Mouse (Mus musculus) lung, postnatal 4 days (tissue): ENCODE measurements around the gene Zyx.
A peak's percentile ranks its signal among the peaks of the same experiment; 100 is the strongest.

Experiments used
- DNase-seq, 2 experiments: peaks; one replicate each; pipeline ENCODE4 v3.0.0; 2021

Gene Zyx

GRCm38 (mm10) chr6:42350968-42351775 lies 1.7 kb downstream of the Zyx start:
- peak in 1 of 2 experiments; percentile 27 for DNase-seq

GRCm38 (mm10) chr6:42351776-42352485 lies 2.5 kb downstream of the Zyx start:
- DNase-seq = peak; percentile 44 to 51

- DNase-seq = no peak
These were observed 3.0 kb downstream of the Zyx start for GRCm38 (mm10) chr6:42352486-42352846.

GRCm38 (mm10) chr6:42353180-42353579 lies 3.8 kb downstream of the Zyx start:
- peak; percentile 54 to 59 for DNase-seq

GRCm38 (mm10) chr6:42354076-42355019 lies 4.9 kb downstream of the Zyx start:
- peak; percentile 61 to 62 for DNase-seq

GRCm38 (mm10) chr6:42355366-42355765 lies 5.9 kb downstream of the Zyx start:
- no peak for DNase-seq

- DNase-seq = no peak
These were observed 6.6 kb downstream of the Zyx start for GRCm38 (mm10) chr6:42355794-42356600.

GRCm38 (mm10) chr6:42356913-42357312 lies 7.5 kb downstream of the Zyx start:
- no peak for DNase-seq

GRCm38 (mm10) chr6:42357901-42358300 lies 8.5 kb downstream of the Zyx start:
- DNase-seq = no peak

GRCm38 (mm10) chr6:42358901-42359300 lies 9.5 kb downstream of the Zyx start:
- peak in 1 of 2 experiments; percentile 42 for DNase-seq

- no peak for DNase-seq
These were observed 10.1 kb downstream of the Zyx start for GRCm38 (mm10) chr6:42359364-42360147.

- no peak for DNase-seq
These were observed 10.9 kb downstream of the Zyx start for GRCm38 (mm10) chr6:42360231-42360840.

- no peak for DNase-seq
These were observed 11.8 kb downstream of the Zyx start for GRCm38 (mm10) chr6:42361041-42361895.

GRCm38 (mm10) chr6:42362074-42362473 lies 12.6 kb downstream of the Zyx start:
- DNase-seq = peak in 1 of 2 experiments; percentile 49

- peak in 1 of 2 experiments; percentile 32 for DNase-seq
These were observed 13.1 kb downstream of the Zyx start for GRCm38 (mm10) chr6:42362497-42362896.

- DNase-seq = peak; percentile 64 to 86
These were observed 13.5 kb downstream of the Zyx start for GRCm38 (mm10) chr6:42362974-42363373.

- DNase-seq = no peak
These were observed 14.6 kb downstream of the Zyx start for GRCm38 (mm10) chr6:42364066-42364465.

- no peak for DNase-seq
These were observed 15.2 kb downstream of the Zyx start for GRCm38 (mm10) chr6:42364607-42365006.

- DNase-seq = no peak
These were observed 15.8 kb downstream of the Zyx start for GRCm38 (mm10) chr6:42365215-42365614.

- DNase-seq = peak in 1 of 2 experiments; percentile 67
These were observed 20.4 kb downstream of the Zyx start for GRCm38 (mm10) chr6:42369870-42370269.
